ENCODE assay signal across 8 mouse cellular contexts in the genomic region with DNA sequence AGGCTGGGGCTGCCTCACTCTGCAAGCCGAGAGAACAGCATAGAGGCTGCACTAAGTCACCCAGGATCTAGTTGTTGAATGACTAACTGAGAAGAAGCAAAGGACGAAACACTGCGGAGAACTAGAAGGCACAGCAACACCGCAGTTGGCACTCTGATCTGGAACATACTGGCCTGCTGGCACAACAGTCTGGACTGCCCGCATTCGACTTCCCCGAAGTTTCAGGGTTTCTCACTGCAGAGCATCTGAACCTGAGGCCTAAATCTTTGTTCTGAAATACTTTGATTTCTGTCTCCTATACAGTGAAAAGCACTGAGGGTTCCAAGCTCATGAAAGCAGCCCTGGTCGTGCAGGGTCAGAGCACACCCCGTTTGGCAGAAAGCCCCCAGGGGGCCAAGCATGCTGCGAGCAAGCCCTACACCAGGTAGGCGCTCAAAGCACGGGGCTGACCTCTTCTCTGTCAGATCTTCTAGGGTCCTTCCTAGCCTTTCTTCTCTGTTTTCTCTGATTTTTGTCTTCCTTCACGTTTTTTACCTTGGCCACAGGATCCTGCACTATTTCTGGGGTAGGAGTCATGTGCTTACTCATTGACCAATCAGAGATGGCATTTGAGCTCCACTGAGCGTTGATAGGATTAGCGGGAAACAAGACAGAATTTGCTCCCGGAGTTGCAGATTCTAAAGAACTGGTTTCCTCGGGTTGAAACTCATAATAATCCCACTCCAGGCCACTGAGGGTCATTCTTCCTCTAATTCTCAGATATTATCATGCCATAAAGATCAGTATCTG. TPM values are rescaled to one million over a fixed set of nuclear protein-coding genes. Genes with fewer than 3 reads are reported as not detected.
DNase-seq lines count a peak whose midpoint lies in the region; ATAC-seq and TF ChIP-seq lines count a peak whose summit lies in the region.

No protein-coding gene starts in this region.

- H3K36me3 ChIP-seq in erythroblast, embryonic 14.5 days (ENCODE audit: control insufficient read depth), result no peaks in the 10 kb centered on the region
- no peaks in the 10 kb centered on the region for H3K36me3 ChIP-seq in heart, embryonic 15.5 days

- no peaks in the 10 kb centered on the region for H3K27me3 ChIP-seq in erythroblast, embryonic 14.5 days (ENCODE audit: control insufficient read depth)
- no peaks in the 10 kb centered on the region for H3K27me3 ChIP-seq in heart, embryonic 15.5 days

- 0 out of 2 replicates have a peak overlapping the region, but pooled peaks have one; percentile 6 for H3K9ac ChIP-seq in heart, embryonic 15.5 days

- no peak for TF ChIP-seq CTCF in lung, adult 2 months (IDR thresholded peaks at IDR 0.05; ENCODE audit: insufficient read depth, low read length)

- no peak for ATAC-seq in erythroblast, adult 5-6 weeks (replicated peaks; ENCODE audit: low FRiP score, poor library complexity, severe bottlenecking)
- no peak for ATAC-seq in heart, embryonic 15.5 days (replicated peaks; ENCODE audit: insufficient number of reproducible peaks, insufficient read depth, low FRiP score, low read depth)
- ATAC-seq in megakaryocyte-erythroid progenitor cell, adult 5-6 weeks (replicated peaks; ENCODE audit: low FRiP score, low TSS enrichment, poor library complexity, severe bottlenecking), result peak; percentile 64
- ATAC-seq in CD4-positive, CD25-positive, alpha-beta regulatory T cell, adult 4 months, result no peak

- H3K27ac ChIP-seq in heart, embryonic 15.5 days, result no peak overlapping the region

- peaks cover 17% of the 10 kb centered on the region for H3K4me1 ChIP-seq in erythroblast, embryonic 14.5 days (ENCODE audit: control insufficient read depth)
- peaks cover 5% of the 10 kb centered on the region; the same call in 1 of the 2 replicates for H3K4me1 ChIP-seq in heart, embryonic 15.5 days (replicated peaks)
- H3K4me1 ChIP-seq in lung, adult 2 months (ENCODE audit: control insufficient read depth, insufficient read depth, low read length), result no peaks in the 10 kb centered on the region

- WGBS in heart, embryonic 15.5 days, result 41% methylated on average over 17 of the region's 17 CpGs
- 49% methylated on average over 17 of the region's 17 CpGs for WGBS in lung, adult 2 months

- no peak for TF ChIP-seq POLR2A in lung, adult 2 months (IDR thresholded peaks at IDR 0.05; ENCODE audit: borderline replicate concordance, extremely low read depth, low read depth, low read length)

- DNase-seq in cerebellum, adult 18-20 months, result peak; percentile 41 to 50
- no peak for DNase-seq in frontal cortex, postnatal 10 days (ENCODE audit: low spot score in 2 of 2)
- no peak for DNase-seq in lung, adult 2 months

- H3K4me2 ChIP-seq in heart, embryonic 15.5 days, result peak overlapping the region; percentile 63

- H3K9me3 ChIP-seq in erythroblast, embryonic 14.5 days (ENCODE audit: control insufficient read depth, low read length), result no peaks in the 10 kb centered on the region
- no peaks in the 10 kb centered on the region for H3K9me3 ChIP-seq in heart, embryonic 15.5 days (replicated peaks)

- H3K4me3 ChIP-seq in erythroblast, embryonic 14.5 days (replicated peaks), result peak overlapping the region; percentile 2
- peak overlapping the region; percentile 42 for H3K4me3 ChIP-seq in heart, embryonic 15.5 days
- no peak overlapping the region for H3K4me3 ChIP-seq in lung, adult 2 months (replicated peaks; ENCODE audit: extremely low read depth, low read depth, low read length)

RNA-seq across cellular contexts. Expression of gene Lyrm2, which starts 33.6 kb away (rescaled TPM):
- polyA plus RNA-seq in erythroblast, embryonic 14.5 days (2012), result 0.09 and 0.16 TPM in 2 replicates
- 9.0 and 11.1 TPM in 2 replicates for total RNA-seq in erythroblast, adult 5-6 weeks (2015; ENCODE audit: low replicate concordance)
- total RNA-seq in erythroblast, adult 5-6 weeks (2017; ENCODE audit: low replicate concordance), result 6.6 and 8.4 TPM in 2 replicates
- polyA plus RNA-seq in heart, embryonic 15.5 days (2015; fragmentation: Nextera tagmentation; extraction: Ambion mirVana), result 101 and 125 TPM in 2 replicates
- total RNA-seq in megakaryocyte-erythroid progenitor cell, adult 5-6 weeks (2014; fragmentation: Nextera tagmentation), result 11.3 and 17.3 TPM in 2 replicates
- 39.0 and 66.1 TPM in 2 replicates for total RNA-seq in megakaryocyte-erythroid progenitor cell, adult 5-6 weeks (2017)
- 8.3 and 10.3 TPM in 2 replicates for polyA plus RNA-seq in lung, adult 2 months (2012; rRNA removed)
- polyA plus RNA-seq in CD4-positive, CD25-positive, alpha-beta regulatory T cell, adult 4 months (2017; shearing (Covaris generic)), result 10 to 100 TPM; 57.3 to 70.8 TPM

Comparison
In these comparisons a context has a peak if more than half of its experiments do, and no peak if none do; other contexts are left out.
1. DNase-seq: peak in cerebellum, adult 18-20 months (2 of 2); none in frontal cortex, postnatal 10 days (0 of 2) and lung, adult 2 months (single experiment).